Mouse (Mus musculus): ENCODE measurements around the gene RPS10-NUDT3.

DNA sequence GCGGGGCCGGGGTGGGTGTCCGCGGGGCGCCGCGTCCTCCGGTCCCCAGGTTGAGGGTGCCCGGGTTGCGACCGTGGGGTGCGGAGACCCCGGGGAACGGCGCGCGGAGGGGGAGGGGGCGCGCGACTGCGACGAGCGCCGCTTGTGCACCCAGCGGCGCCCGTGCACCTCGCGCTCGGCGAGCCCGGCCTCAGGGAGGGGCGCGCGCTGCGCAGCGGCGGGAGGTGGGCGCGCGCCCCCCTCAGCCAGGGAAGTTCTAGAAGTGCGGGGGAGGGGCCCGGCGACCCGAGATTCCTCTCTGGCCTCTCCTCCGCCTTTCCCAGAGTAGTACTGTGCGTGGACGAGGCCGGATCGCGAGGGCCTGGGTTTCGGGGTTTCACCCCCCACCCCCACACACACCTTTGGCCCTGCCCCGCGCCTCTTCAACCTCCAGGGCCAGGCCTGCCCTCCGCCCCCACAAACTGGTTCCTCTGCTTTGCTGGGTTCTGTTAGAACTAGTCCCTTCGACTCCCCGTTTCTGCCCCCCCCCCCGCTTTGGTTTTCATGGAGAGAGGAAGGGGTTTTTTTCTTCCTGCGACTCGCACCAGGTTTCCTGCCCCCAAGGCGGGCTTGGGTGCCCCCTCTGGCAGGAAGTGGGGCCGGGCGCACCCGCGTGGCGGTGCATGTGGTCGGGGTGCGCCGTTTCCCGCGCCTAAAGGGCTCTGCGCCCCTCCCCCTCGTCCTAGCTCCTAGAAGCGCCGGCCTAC, 77.7 kb downstream of the RPS10-NUDT3 start:
- TF ChIP-seq POLR2A (IDR thresholded peaks at IDR 0.05; ENCODE audit: borderline replicate concordance, control insufficient read depth, low read depth, low read length) (no peak), CTCF (IDR thresholded peaks at IDR 0.05; ENCODE audit: control insufficient read depth, insufficient read depth, low read length) (no peak; the same call in 1 of the 2 replicates)
